Mouse (Mus musculus): ENCODE measurements around the gene Runx2.
A peak's percentile ranks its signal among the peaks of the same experiment; 100 is the strongest.

The Runx2 gene

GRCm38 (mm10) chr17:44455681-44456600 is 358.7 kb downstream of the Runx2 start:
- peak; percentile 66 for DNase-seq

- no peak for DNase-seq
Measured at GRCm38 (mm10) chr17:44449915-44450471, 364.6 kb downstream of the Runx2 start.
